Mouse (Mus musculus) WW6 (cell line): ENCODE data around the gene Cmtm2b.
"Not testable (repeated sequence)": the region's sequence is repeated elsewhere in the genome, so short reads cannot be mapped to it uniquely, and the experiment has no call there.

ENCODE experiments used
- DNase-seq: peaks from one replicate; pipeline ENCODE4 v3.0.0-alpha.2; 2013; ENCODE audit warnings: low read depth, low spot score

Cmtm2b gene

DNA sequence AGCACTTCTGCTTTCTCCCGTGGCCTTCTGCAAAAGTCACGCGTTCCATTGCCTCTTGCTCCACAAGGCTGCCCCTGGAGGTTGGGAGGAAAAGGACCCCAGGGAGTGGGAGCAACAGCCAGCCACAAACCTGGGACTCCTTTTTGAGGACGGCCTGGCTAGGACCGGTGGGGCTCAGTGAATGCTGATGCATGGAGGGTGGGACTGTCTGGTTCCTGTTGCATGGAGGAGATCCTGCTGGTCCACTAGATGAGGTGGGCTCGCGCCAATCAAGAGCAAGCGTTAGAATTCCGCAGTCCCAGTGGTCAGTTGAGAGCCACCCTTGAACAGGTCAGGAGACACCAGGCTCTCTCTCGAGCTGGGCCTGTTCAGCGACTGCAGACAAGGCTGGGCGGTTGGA lies at the start of gene Cmtm2b:
Gene Cmtm2b (plus strand): TSS at position 301 of the 400 bp plus-strand sequence.
- DNase-seq, result not testable (repeated sequence)

DNA sequence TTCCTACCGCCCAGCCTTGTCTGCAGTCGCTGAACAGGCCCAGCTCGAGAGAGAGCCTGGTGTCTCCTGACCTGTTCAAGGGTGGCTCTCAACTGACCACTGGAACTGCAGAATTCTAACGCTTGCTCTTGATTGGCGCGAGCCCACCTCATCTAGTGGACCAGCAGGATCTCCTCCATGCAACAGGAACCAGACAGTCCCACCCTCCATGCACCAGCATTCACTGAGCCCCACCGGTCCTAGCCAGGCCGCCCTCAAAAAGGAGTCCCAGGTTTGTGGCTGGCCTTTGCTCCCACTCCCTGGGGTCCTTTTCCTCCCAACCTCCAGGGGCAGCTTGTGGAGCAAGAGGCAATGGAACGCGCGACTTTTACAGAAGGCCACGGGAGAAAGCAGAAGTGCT lies 28.9 kb upstream of the Cmtm2b start, which contains the start of gene Cmtm2a:
Gene Cmtm2a (minus strand): TSS at position 101 of the 400 bp plus-strand sequence.
- DNase-seq, result not testable (repeated sequence)

DNA sequence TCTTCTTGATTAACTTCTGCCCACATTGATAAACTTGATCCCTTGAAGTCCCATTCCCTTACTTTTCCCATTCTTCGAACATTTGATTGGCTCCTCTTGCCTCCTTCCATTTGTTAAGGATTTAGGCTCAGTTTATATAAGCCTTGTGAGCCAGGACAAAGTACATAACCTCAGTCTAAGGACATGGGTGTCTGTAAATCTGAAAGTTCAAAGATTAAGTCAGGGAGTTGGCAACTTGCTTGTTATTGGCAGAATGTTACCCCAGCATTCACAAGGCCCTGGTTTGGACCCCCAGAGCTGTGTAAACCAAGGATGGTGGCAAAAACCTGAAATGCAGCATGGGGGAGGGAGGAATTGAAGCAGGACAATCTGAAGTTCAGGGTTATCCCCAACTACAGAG lies 27.6 kb upstream of the Cmtm2b start:
- DNase-seq, result no peak

DNA sequence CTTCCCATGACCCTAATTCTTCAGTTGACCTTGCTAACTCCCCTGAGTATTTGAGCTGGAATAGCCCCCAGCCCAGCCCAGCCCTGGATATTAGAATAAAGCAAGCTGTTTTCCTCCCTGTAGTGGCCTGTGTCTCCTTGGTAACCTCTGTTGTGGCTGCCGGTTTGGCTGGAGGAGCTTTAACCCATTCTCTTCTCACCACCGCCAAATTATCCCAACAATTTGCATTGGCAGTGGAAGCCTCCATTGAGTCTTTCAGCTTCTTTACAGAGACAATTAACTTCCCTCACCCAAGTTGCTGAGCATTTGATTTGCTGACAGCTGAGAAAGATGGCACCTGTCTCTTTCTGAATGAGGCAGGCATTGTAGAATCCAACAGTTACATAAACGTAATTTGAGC lies 20.5 kb upstream of the Cmtm2b start:
- not testable (repeated sequence) for DNase-seq

DNA sequence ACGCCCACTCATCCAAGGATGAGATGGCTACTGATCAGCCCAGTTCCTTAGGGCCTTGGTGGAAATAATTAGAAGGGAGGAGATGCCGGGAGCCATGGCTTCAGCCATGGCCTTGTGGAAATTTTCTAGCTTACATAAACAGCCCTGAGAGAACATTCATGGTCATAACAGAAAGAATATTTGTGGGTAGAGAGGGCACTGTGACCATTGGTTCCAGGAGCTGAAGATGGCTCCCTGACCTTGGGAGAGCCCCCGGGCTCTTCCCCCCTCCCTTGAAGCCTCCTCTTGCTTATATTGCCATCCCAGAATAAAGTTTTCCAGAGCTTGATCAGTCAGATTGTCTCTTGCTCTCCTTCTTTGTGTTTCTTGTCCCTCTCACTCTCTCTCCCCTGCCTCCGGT lies 19.5 kb upstream of the Cmtm2b start:
- not testable (repeated sequence) for DNase-seq

DNA sequence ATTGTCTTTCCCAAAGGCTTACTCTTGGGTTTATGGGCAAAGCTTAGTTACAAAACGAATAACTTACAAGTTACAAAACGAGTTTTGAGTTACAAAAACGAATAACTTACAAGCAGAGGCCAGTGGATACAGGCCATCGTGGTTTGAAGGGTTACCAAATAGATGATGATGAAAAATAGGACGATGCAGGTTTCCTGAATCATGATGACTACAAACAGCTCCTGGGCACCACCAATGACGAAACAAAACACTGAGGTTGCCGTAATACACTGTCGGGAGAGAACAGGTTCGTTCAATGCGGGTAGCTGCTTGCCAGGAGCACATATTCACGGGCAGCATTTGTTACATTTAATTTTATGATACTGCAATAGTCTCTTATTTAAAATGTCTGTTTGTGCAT lies 17.1 kb upstream of the Cmtm2b start:
- DNase-seq, result no peak

DNA sequence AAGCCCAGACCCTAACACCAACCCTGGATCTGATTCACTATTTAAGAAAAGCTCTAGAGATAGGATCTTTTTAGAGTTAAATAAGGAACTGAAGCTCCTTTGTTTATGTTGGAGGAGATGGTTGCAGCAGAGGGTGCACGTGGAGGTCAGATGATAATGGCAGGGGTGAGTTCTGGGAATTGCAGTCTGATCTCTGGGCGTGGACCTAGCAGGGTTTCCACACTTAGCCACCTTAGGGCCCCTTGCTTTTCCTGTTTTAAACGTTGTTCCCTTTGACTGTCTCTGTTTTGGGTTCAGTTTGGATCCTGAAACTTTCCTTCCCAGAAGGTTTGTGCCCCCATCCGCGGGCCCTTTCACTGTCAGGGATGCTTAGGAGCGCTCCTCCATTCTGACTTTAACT lies 13.7 kb upstream of the Cmtm2b start:
- not testable (repeated sequence) for DNase-seq

DNA sequence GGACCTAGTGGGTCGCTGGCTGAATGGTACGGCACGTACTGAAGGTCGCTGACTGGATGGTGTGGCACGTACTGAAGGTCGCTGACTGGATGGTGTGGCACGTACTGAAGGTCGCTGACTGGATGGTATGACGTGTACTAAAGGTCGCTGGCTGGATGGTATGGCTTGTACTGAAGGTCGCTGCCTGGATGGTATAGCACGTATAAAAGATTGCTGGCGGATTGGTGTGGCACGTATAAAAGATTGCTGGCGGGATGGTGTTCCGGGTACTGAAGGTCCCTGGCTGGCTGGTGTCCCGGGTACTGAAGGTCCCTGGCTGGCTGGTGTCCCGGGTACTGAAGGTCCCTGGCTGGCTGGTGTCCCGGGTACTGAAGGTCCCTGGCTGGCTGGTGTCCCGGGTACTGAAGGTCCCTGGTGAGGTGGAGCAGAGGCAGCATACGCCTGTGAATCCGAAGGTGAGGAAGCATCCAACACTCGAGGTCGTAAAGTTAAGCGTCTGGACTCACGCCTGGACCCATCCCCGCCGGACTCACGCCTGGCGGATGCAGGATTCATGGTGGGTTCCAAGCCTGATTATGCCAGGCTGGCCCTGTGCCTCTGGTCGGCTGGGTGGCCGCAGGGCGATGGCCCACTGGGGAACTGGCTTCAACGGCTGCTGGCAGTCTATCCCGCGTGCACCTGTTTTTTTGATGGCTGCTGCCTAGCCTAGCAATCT lies 12.4 kb upstream of the Cmtm2b start, which contains the start of the genes Gm45711 and Cmtm1:
Gene Gm45711 (minus strand): TSS at position 641 of the 715 bp plus-strand sequence.
Gene Cmtm1 (minus strand): TSS at position 705 of the 715 bp plus-strand sequence.
- DNase-seq, result not testable (repeated sequence)

DNA sequence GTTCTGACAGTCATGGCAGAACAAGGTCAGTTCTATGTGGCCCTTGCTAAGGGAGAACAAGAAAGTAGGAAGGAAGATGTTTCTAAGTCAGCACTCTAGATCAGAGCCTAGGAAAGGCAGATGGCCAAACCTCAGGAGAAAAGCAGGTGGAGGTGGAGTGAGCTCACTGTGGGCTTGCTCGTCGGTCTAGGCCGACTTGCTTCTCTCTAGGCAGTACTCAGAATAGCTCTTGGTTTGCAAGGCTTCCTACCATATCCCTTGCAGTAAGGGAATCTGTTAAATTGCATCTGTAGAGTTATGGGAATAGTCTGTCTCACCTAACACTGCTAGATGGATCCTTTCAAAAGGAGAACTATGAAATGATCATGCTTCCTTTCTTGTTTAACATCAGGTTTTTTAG lies 10.0 kb upstream of the Cmtm2b start:
- DNase-seq, result not testable (repeated sequence)

DNA sequence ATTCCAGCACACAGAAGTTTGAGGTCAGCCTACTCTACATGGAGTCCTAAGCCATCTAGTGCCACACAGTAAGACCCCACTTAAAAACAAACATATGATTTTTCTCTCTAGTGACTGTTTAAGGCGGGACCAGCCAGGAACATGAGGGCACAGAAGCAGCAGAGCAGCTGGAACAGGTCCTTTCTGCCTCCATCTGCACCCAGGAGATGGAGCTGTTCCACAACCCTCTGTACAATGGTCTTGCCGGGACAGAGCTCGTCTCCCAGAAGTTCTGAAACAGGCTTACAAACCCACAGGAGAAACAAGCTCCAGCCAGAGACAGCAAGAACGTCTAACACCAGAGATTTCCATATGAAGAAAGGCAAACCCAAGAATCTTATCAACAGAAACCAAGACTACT lies 8.7 kb upstream of the Cmtm2b start:
- DNase-seq, result no peak

DNA sequence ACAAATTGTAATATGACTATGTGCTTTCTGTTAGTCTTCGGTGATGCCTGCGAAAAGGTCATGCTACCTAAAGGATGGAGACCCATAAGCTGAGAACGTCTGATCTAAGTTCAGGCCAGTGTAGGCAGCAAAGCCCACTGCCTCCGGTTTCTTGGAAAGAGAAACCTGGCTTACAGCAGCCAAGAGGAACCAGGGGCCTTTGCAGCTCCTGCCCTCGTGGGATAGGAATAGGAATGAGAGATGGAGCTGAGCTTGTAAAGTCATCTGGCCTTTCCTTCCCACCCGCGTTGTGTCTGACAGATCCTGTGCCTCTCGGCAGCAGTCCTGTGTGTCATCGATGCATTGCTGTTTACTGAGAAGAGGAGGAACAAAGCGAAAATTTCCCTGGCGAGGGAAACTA lies 763 bp upstream of the Cmtm2b start, which contains the start of gene Gm11020:
Gene Gm11020 (plus strand): TSS at position 301 of the 400 bp plus-strand sequence.
- DNase-seq, result not testable (repeated sequence)

DNA sequence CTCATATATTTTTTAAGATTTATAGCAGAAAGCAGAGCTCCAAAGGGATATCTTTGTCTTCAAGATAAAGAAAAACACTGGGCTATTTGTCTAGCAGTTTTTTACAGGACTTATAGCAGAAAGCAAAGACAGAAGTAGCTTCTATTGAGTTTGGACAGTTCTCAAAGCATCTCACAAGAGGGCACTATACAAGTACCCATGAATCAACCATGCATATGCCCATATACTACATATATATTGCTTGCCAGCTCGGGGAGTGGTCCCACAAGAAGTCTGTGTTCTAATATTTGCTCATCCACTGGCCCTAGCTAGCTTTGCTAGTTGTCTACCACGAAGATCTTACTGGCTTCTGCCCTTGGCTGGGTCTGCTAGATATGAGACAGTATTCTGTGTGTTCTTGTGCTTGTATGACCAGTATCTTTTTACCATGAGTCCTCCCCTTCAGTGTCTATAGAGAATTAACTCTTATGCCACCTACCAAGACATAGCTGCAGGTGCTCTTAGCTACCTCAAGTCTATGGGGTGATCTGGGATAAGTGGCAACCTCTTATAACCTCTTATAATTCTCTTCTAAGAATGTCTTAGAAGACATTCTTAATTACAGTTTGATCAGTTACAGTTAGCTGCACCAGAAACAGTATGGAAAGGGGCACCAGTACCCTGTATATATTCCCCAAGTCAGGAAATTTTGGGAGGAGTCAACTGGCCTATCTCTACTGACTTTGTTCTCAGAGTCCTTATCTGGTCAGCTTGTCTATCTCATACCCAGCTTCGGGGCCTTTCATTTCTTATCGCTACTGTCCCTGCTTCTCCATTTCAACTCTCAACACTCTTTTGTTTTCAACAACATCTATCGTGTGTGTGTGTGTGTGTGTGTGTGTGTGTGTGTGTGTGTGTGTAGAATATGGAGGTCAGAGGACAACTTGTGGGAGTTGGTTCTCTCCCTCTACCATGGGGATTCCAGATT lies 10.9 kb downstream of the Cmtm2b start:
- no peak for DNase-seq

DNA sequence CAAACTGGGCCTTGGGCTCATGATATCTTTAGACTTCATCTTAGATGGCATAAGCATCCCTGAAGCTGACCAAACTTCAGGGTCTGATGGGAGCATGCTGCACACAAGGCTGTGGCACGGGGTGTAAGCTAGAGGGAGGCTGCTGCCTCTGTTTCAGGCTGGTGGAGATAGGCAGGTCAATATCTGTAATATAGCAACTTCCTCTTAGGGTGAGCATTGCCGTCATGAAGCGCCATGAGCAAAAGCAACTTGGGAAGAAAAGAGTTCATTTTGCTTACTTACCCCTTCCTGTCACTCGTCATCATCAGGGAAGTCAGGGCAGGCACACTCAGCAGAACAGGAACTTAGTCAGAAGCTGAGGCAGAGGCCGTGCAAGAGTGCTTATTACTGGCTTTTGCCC lies 11.8 kb downstream of the Cmtm2b start:
- no peak for DNase-seq

DNA sequence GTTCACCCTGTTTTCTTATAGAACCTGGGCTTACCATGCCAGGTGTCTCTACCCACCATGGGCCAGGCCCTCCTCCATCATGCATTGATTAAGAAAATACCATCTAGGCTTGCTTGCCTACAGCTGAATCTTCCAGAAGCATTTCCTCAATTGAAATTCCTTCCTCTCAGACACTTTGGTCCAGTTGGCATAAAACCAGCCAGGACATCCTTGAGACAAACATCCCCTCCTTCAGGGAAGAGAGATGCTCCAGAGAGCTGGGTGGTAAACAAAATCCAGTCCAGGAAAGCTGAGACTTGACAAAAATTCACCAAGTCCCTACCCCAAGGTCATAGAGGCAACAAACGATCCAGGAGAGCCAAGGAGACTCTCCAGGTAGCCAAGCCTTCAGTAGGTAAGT lies 12.2 kb downstream of the Cmtm2b start:
- DNase-seq, result no peak

DNA sequence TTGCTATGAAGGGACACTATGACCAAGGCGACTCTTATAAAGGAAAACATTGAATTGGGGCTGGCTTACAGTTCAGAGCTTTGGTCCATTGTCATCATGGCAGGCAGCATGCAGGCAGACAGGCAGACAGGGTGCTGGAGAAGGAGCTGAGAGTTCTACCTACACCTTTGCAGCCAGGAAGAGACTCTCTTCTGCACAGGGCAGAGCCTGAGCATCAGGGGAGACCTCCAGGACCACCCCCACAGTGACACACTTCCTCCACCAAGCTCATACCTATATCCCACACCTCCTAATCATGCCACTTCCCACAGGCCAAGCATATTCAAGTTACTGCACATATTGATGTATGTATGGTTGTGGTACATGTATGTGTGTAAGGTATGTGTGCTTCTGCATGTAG lies 14.8 kb downstream of the Cmtm2b start:
- DNase-seq, result no peak

DNA sequence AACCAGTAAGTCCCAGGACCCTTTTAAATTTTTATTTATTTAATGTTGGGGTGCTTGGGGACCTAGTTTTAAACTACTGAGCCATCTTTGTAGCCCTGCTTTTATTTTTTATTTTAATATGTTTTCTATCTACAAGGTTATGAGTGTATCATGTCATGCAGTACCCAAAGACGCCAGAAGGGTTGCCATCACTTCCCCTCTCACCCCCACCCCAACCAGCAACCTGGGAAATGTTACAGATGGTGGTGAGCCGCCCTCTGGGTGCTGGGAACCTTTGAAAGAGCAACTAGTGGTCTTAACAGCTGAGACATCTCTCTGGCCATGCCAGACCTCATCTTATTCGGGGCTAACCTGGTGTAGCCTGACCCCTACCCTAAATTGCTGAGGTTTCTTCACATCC lies 15.9 kb downstream of the Cmtm2b start:
- no peak for DNase-seq

DNA sequence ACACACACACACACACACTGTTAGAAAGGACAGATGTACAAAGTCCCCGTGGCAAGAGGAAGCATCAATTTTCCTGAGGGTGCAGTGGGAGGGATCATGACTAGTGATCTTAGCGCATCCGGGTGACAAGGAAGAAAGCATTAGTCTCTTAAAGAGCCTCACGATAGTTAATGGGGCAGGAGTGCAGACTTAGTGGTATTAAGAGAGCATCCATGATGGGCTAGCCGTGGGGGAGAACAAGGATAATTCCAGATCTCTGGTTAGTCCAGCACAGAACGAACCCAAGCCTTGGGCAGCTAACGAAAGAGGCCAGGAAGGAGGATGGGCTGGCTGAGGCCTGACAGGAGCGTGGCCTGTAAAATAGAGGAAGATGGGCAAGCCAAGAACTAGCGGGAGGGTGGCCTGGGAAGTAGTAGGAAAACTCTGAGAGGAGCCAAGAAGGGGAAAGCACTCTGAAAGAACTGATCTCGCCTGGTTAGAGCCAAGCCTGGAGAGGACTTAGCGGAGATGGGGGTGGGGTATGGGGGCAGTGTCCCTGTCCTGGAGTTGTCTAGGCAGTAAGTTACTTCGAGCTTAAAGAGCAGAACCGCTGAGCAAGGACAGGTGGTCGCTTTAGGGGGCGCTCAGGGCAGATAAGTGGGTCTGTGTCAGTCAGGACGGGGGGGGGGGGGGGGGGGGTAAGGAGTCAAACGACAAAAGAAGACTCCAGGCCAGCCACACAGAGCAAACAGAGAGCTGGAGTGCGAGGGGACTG lies 17.4 kb downstream of the Cmtm2b start, which contains the start of gene Cmtm3:
Gene Cmtm3 (plus strand): TSS at position 182 of the 754 bp plus-strand sequence.
- no peak for DNase-seq

DNA sequence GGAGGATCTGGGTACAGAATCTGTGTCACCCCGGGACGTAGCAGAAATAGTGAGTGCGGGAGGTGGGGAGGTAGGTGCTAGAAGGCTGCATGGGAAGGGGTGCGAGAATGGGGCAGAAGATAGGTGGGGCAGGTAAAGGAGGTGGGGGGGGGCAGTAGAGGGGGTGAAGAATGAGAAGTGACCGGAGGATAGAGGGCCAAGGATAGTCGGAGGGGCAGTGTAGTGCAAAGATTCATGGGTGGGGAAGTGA lies 17.9 kb downstream of the Cmtm2b start:
- DNase-seq, result no peak

DNA sequence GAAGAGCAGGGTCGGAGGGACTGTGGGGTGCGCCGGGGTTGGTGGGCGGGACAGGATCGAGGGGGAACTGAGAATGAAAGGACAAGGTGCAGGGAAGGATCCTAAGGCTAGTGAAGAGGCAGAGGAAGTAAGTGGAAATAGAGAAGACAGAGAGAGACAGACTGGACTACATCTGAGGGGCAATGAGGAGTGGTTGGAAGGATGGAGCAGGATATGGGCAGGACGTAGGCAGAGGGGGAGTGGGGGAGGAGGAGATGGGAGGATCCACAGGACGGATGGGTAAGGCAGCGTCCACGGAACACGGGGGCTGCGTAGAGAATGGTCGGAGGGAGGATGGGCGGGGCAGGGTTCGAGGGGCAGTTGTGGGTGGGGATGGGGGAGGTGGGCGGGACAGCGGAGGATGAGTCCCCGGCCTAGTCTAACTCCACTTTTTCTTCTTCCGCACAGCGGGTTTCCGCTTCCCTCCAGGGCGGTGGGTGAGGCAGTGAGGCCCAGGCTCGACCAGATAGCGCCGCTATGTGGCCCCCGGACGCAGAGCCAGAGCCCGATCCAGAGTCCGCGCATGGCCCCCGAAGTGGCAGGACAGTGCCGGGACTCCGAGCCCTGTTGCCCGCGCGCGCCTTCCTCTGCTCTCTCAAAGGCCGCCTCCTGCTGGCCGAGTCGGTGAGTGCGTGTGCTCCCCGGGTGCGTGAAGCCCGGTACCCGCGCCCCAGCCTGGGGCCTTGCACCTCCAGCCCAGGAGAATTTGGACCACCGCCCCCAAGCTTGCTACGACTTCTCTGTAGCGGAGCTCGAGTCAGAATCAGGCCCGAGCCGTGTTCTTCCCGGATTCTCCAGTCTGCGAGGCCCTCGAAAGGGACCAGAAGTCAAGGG lies 18.4 kb downstream of the Cmtm2b start:
- DNase-seq, result peak; percentile 54

DNA sequence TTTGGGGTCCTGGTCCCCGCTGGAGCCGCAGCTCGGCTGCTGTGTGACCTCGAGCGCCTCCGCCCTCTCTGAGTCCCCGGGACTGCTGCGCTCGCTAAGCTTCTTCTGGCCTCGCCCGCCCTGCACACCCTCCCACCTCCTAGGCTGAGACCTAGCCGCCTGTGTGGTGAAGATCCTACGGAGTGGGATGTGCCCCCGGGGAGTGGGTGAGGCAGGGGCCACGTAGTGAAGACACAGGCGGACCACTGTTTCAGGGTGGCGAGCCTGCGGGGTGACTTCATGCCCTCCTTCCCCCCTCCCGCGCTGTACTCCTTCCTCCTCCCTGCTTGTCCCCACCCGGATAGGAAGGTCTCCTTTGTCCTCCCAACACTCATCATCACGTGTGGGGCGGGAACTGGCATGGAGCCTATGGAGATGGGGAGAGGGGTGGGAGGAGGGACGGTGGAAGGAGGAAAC lies 19.1 kb downstream of the Cmtm2b start:
- peak; percentile 58 for DNase-seq

DNA sequence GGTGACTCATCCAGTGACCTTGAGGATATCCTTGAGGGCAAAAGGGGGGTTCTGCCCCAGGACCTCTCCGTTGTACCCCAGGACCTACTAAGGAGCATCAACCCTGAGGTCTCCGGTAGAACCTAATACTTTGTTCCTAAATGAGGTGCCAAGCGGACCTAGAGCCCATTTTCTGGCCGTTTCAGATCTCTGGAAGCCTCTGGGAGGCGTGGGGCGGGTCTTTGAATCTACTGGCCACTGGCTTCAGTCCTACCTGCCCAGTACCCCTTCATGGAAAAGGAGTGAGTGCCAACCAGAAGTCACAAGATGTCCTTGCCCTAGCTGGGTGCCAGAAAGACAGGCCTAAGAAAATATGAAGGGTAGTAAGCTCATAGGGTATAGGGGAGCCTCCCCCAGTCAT lies 19.6 kb downstream of the Cmtm2b start:
- DNase-seq, result no peak
